Mouse (Mus musculus): ENCODE results near the gene Ptprd. TPM values are rescaled to one million over a fixed set of nuclear protein-coding genes. Genes with fewer than 3 reads are reported as not detected.

Gene Ptprd
- polyA plus RNA-seq, 1 experiment, result 0.15 TPM

DNA sequence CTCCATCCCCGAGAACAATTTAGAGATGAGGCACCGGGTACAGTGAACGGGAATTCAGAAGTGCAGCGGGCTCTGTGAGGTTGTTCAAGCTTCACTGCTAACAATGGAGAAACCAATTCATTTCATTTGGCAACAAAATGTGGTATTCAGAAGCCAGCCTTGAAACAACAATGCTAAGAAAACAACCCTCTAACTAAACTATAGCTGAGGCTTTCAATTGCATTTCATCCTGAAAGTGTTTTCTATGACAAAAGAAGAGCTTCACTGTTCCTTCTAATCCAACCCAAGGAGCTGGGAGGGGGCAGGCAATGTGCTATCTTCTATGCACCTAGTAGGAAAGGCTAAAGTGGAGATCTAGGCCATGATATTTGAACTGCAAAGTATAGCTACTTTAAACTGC is 2217.2 kb downstream of the Ptprd start:
- no peaks in the 10 kb centered on the region for H3K4me1 ChIP-seq (ENCODE audit: control insufficient read depth, insufficient read depth, insufficient read length)
- no peak for TF ChIP-seq POLR2A (IDR thresholded peaks at IDR 0.05; ENCODE audit: low read depth, low read length)
- TF ChIP-seq CTCF (IDR thresholded peaks at IDR 0.05; ENCODE audit: extremely low read depth, insufficient read depth, insufficient read length, insufficient replicate concordance), result no peak
- WGBS, result 84% methylated on average over 4 of the region's 4 CpGs
- no peaks in the 10 kb centered on the region for H3K36me3 ChIP-seq (ENCODE audit: control insufficient read depth, insufficient read depth, low read length)
- H3K27ac ChIP-seq (ENCODE audit: insufficient read depth, low read length), result no peak overlapping the region
- no peak for DNase-seq (ENCODE audit: low read depth in 1 of 2, low spot score in 2 of 2)
- no peaks in the 10 kb centered on the region for H3K27me3 ChIP-seq (ENCODE audit: control insufficient read depth, insufficient read depth, low read length)
- H3K4me3 ChIP-seq (ENCODE audit: extremely low read depth, insufficient read depth, insufficient read length), result no peak overlapping the region

DNA sequence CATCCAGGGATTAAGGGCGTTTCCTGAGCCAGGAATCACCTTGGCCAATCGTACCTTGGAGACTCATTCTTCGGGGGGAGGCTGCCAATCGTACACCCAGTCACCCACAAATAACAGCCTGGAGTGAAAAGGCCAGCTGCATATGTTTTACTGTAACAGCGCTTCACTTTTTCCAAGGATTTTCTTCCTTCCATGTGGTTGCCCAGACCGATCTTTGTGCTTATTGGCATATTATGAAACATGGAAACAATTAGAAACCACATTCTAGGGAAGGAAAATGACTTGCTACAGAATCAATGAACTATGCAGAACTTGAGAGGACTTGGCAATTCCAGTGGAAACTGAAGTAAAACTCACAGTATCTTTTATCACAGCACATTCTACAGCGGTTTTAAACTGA is 2218.7 kb downstream of the Ptprd start:
- 90% methylated on average over 7 of the region's 7 CpGs for WGBS
- DNase-seq (ENCODE audit: low read depth in 1 of 2, low spot score in 2 of 2), result no peak
- H3K4me3 ChIP-seq (ENCODE audit: extremely low read depth, insufficient read depth, insufficient read length), result no peak overlapping the region
- no peaks in the 10 kb centered on the region for H3K4me1 ChIP-seq (ENCODE audit: control insufficient read depth, insufficient read depth, insufficient read length)
- H3K27ac ChIP-seq (ENCODE audit: insufficient read depth, low read length), result no peak overlapping the region
- no peaks in the 10 kb centered on the region for H3K36me3 ChIP-seq (ENCODE audit: control insufficient read depth, insufficient read depth, low read length)
- TF ChIP-seq POLR2A (IDR thresholded peaks at IDR 0.05; ENCODE audit: low read depth, low read length), result no peak
- TF ChIP-seq CTCF (IDR thresholded peaks at IDR 0.05; ENCODE audit: extremely low read depth, insufficient read depth, insufficient read length, insufficient replicate concordance), result no peak
- H3K27me3 ChIP-seq (ENCODE audit: control insufficient read depth, insufficient read depth, low read length), result no peaks in the 10 kb centered on the region

DNA sequence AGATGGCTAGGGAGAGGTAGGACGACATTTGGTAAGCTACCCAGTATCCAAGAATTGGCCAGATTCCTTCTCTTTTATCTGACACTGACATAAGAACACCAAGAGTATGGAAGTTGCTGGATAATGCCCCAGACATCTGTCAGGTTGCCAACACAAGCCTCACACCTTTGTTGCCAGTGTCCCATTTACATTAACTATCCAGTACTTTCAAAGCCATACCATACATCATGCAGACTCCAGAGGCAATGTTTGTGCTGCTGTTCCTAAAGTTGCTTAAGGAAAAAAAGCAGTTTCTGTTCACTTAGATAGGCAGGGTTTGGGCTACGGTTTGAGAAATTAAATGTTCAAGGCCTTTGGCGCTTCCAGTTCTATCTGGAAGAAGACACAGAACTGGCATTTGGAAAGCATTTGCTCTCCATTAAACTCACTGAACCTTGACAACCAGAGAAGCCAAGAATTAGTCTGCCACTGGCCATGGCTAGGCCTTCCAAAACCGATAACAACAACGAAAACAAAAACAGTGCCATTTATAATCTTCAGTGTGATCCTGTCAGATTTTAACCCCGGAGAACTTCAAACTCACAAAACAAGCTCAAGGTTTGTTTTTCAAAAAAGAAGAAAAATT is 2220.0 kb downstream of the Ptprd start:
- H3K27me3 ChIP-seq (ENCODE audit: control insufficient read depth, insufficient read depth, low read length), result no peaks in the 10 kb centered on the region
- 89% methylated on average over 6 of the region's 6 CpGs for WGBS
- H3K4me3 ChIP-seq (ENCODE audit: extremely low read depth, insufficient read depth, insufficient read length), result no peak overlapping the region
- DNase-seq (ENCODE audit: low read depth in 1 of 2, low spot score in 2 of 2), result no peak
- no peak overlapping the region for H3K27ac ChIP-seq (ENCODE audit: insufficient read depth, low read length)
- TF ChIP-seq POLR2A (IDR thresholded peaks at IDR 0.05; ENCODE audit: low read depth, low read length) (no peak), CTCF (IDR thresholded peaks at IDR 0.05; ENCODE audit: extremely low read depth, insufficient read depth, insufficient read length, insufficient replicate concordance) (no peak)
- H3K36me3 ChIP-seq (ENCODE audit: control insufficient read depth, insufficient read depth, low read length), result no peaks in the 10 kb centered on the region
- no peaks in the 10 kb centered on the region for H3K4me1 ChIP-seq (ENCODE audit: control insufficient read depth, insufficient read depth, insufficient read length)

DNA sequence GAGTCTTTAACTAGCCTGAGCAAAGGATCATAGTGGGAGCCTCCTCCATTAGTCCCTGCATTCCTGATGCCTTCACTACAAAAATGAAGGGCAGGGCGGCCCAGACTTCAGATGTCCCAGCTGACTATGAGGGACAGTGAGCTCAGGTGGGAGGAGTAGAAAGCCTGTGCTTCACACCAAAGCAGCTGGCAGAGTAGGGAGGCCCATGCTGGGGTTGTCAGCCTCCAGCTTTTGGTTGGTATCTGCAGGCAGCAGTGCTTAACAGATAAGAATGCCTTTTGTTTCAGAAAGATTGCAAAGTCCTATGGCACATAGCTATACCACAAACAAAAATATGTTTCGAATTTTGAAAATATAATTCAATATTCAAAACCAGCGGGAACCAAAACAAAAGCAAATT is 2237.0 kb downstream of the Ptprd start:
- WGBS, result 84% methylated on average over 3 of the region's 3 CpGs
- Histone ChIP-seq H3K27me3 (ENCODE audit: control insufficient read depth, insufficient read depth, low read length) (no peaks in the 10 kb centered on the region), H3K4me1 (ENCODE audit: control insufficient read depth, insufficient read depth, insufficient read length) (no peaks in the 10 kb centered on the region), H3K27ac (ENCODE audit: insufficient read depth, low read length) (no peak overlapping the region), H3K36me3 (ENCODE audit: control insufficient read depth, insufficient read depth, low read length) (no peaks in the 10 kb centered on the region), H3K4me3 (ENCODE audit: extremely low read depth, insufficient read depth, insufficient read length) (no peak overlapping the region)
- no peak for DNase-seq (ENCODE audit: low read depth in 1 of 2, low spot score in 2 of 2)
- TF ChIP-seq POLR2A (IDR thresholded peaks at IDR 0.05; ENCODE audit: low read depth, low read length) (no peak), CTCF (IDR thresholded peaks at IDR 0.05; ENCODE audit: extremely low read depth, insufficient read depth, insufficient read length, insufficient replicate concordance) (no peak)

DNA sequence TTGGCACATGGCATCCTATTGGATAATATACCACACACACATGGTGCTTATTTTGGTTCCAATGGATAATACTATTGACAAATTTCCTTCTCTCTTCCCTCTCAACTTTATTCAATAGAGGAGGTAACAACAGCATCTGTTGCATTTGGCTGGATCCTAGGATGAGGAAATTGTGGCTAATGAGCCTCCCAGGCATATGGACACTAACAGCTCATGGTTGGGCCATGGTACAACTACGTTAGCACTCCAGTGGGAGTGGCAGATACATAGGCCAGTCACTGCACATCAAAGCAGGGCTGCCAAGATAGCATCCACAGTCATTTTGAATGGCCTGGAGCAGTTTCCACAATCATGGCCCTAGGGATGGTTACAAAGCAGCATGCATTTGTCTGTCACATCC is 2238.4 kb downstream of the Ptprd start:
- Histone ChIP-seq H3K4me3 (ENCODE audit: extremely low read depth, insufficient read depth, insufficient read length) (no peak overlapping the region), H3K27me3 (ENCODE audit: control insufficient read depth, insufficient read depth, low read length) (no peaks in the 10 kb centered on the region), H3K27ac (ENCODE audit: insufficient read depth, low read length) (no peak overlapping the region), H3K36me3 (ENCODE audit: control insufficient read depth, insufficient read depth, low read length) (no peaks in the 10 kb centered on the region), H3K4me1 (ENCODE audit: control insufficient read depth, insufficient read depth, insufficient read length) (no peaks in the 10 kb centered on the region)
- TF ChIP-seq POLR2A (IDR thresholded peaks at IDR 0.05; ENCODE audit: low read depth, low read length) (no peak), CTCF (IDR thresholded peaks at IDR 0.05; ENCODE audit: extremely low read depth, insufficient read depth, insufficient read length, insufficient replicate concordance) (no peak)
- WGBS, result 88% methylated on average over 1 of the region's 1 CpGs
- no peak for DNase-seq (ENCODE audit: low read depth in 1 of 2, low spot score in 2 of 2)

DNA sequence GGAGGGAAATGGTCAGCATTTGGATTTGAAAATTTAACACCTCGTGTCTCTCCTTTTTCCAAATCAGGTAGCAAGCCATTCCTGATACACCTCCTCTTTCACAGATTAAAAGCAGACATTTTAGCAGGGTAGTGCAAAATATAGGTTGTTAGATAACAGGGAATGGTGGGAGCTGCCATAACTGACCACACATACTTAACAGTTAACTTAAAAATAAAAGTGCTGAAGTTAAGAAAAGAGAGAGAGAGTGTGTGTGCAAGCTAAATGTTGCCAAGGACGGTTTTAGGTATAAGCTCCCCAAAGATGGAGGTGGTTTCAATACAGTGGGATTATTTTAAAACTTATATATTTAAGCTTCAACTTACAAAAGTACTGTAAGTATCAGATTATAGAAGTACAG is 2241.8 kb downstream of the Ptprd start:
- TF ChIP-seq CTCF (IDR thresholded peaks at IDR 0.05; ENCODE audit: extremely low read depth, insufficient read depth, insufficient read length, insufficient replicate concordance), result no peak
- TF ChIP-seq POLR2A (IDR thresholded peaks at IDR 0.05; ENCODE audit: low read depth, low read length), result no peak
- no peaks in the 10 kb centered on the region for H3K4me1 ChIP-seq (ENCODE audit: control insufficient read depth, insufficient read depth, insufficient read length)
- H3K27ac ChIP-seq (ENCODE audit: insufficient read depth, low read length), result no peak overlapping the region
- no peak overlapping the region for H3K4me3 ChIP-seq (ENCODE audit: extremely low read depth, insufficient read depth, insufficient read length)
- 83% methylated on average over 2 of the region's 2 CpGs for WGBS
- no peak for DNase-seq (ENCODE audit: low read depth in 1 of 2, low spot score in 2 of 2)
- no peaks in the 10 kb centered on the region for H3K27me3 ChIP-seq (ENCODE audit: control insufficient read depth, insufficient read depth, low read length)
- H3K36me3 ChIP-seq (ENCODE audit: control insufficient read depth, insufficient read depth, low read length), result no peaks in the 10 kb centered on the region

DNA sequence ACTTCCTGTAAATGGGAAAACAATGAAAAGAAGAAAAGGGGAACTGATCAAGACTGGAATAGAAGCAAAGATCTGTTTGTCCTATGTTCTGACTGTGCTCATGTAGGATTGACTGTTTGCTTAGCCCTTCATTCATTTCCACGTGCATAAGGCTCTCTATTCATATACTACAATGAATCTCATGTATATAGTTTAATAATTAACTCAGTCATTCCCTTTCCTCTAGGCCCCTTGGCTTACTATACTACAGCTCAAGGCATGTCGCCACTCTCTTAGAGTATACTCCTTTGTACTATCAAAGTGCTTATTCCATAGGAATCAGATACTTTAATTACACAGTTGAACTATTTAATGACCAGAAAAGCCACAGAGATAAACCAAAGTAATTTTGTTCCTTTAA is 2243.1 kb downstream of the Ptprd start:
- no peak for DNase-seq (ENCODE audit: low read depth in 1 of 2, low spot score in 2 of 2)
- H3K27me3 ChIP-seq (ENCODE audit: control insufficient read depth, insufficient read depth, low read length), result no peaks in the 10 kb centered on the region
- WGBS, result 65% methylated on average over 2 of the region's 2 CpGs
- TF ChIP-seq CTCF (IDR thresholded peaks at IDR 0.05; ENCODE audit: extremely low read depth, insufficient read depth, insufficient read length, insufficient replicate concordance) (no peak), POLR2A (IDR thresholded peaks at IDR 0.05; ENCODE audit: low read depth, low read length) (no peak)
- no peak overlapping the region for H3K27ac ChIP-seq (ENCODE audit: insufficient read depth, low read length)
- H3K4me1 ChIP-seq (ENCODE audit: control insufficient read depth, insufficient read depth, insufficient read length), result no peaks in the 10 kb centered on the region
- H3K4me3 ChIP-seq (ENCODE audit: extremely low read depth, insufficient read depth, insufficient read length), result no peak overlapping the region
- no peaks in the 10 kb centered on the region for H3K36me3 ChIP-seq (ENCODE audit: control insufficient read depth, insufficient read depth, low read length)
